Mouse (Mus musculus) urinary bladder, postnatal 25 days (tissue): ENCODE data around the gene Sipa1l3.

Source experiments
- DNase-seq: peaks from one replicate; pipeline ENCODE4 v3.0.0; 2022; ENCODE audit warnings: low spot score

Gene Sipa1l3

DNA sequence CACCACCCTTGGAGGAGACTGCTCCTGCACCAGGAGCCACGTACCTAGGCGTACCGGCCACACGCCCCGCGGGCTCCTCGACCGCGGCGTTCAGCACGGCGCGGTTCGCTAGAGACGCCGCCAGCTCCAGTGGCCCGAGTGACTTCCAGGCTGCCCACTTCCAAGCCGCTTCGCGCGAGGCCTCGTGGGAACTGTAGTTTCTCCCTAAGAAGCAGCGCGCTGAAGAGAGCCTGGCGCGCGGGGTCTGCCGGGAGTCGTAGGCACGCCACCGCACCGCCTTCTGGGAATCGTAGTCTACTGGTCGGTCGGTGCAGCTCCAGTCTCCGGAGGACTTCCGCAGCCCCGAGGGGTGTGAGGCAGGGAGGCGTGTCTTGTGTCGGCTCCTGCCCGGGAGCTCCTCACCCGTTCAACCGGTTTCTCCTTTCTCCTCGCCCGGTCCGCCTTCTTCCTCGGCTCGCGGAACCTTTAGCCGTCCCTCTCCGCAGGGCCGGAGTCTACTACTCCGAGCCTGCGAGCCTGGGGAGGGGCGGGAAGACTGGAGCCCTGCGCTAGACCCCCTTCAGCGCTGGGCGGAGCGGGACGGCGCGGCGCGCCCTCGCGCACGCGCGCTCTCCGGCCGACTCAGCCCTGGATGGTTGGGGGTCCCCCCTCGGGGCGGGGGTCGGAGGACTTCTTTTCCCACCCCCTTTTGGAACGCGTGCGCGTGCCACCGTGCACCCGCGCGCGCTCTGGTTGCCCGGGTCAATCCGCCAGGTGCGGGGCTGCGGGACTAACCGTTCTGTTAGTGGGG, at the start of gene Sipa1l3:
Gene Sipa1l3, minus strand, starts transcription at position 221 of the 790 bp plus-strand sequence.
- DNase-seq: peak; percentile 90

GRCm38 (mm10) chr7:29563006-29563405, 44.6 kb upstream of the Sipa1l3 start:
- no peak for DNase-seq

DNA sequence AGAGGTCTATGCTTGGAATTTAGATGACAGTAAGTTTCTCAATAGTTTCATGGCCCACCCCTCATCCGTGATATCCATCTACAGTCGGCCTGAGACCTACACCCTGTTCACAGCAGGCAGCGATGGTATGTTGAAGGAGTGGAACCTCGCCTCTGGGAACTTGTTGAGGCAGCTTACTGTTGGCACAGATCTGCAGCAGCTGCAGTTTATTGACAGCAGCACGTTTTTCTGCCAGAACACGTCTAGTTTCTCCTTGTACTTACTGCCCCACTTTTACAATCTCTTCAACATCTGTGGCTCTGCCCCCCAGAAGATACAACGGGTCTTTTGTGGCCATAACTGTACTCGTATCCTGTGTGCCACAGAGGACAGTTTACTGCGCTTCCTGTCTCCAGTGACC, 42.6 kb upstream of the Sipa1l3 start:
- DNase-seq: peak; percentile 8

DNA sequence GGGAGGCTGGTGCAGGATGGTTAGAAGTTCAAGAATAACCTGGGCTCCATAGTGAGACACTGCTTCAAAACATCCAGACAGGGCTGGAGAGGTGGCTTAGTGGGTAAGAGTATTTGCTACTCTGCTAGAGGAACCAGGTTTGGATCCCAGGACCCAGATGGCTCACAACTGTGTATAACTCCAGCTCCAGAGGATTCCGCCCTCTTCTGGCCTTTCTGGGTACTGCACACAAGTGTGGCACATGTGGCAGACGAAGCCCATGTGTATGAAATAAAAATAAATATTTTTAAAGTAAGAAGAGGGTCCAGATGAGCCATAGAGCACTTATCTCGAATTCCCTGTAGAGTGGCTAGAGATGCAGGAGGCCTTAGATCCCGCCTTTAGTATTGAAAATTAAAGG, 40.8 kb upstream of the Sipa1l3 start:
- no peak for DNase-seq

- no peak for DNase-seq
Measured at GRCm38 (mm10) chr7:29558744-29559143, 40.3 kb upstream of the Sipa1l3 start.

DNA sequence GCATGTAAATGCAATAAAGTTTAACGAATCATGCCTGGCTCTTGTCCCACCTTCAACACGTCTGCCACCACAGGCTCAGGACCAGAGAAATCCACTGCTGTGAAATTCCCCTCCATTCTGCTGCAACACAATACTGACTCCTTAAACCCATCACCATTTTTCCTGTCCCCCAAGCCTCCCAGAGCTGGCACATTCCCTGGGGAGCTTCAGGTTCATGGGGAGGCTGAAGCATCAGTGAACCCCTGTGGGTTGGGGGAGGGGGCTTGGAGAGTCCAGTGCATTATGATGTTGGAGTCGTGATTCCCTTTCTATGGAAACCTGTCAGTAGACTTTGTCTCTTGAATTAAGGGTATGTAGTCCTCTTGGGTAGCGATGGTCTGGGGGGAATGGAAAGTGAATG, 37.8 kb upstream of the Sipa1l3 start:
- no peak for DNase-seq

DNA sequence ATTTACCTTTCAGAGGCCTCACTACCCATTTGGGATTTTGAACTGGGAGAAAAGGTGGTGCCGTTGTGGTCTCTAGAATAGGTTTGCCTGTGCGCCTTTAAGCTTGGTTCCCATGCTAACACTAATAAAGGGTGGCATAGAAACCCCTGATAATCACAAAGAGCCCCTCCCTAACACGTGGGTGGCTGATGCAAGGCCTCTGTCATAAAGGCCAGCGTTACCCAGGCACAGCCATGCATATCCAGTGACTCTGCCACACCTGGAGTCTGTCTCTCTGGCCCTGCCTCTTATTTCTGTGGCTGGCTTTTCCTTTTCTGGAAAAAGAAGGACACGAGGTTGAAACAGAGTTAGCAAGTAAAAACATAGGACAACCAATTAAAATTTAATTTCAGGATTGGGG, 37.1 kb upstream of the Sipa1l3 start:
- DNase-seq: no peak

- no peak for DNase-seq
Measured at GRCm38 (mm10) chr7:29555051-29555450, 36.6 kb upstream of the Sipa1l3 start.

DNA sequence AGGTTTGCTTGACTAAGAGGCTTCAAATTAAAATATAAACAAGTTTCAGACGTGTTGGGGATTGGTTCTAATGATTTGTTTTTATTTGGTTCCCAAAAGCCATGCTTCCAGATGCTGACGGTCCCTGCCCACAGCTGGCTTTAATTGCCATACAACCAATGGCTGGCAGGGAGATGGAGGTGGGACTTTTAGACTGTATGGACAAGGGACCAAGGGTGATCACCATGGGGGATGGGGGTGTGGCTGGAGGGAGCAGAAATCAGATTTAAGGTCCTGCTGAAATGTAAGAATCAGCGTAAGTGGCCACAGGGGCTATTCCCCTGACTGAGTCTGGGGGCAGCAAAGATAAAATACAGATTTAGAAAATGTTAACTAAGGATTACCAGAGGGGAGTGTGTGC, 32.2 kb upstream of the Sipa1l3 start:
- no peak for DNase-seq

- DNase-seq: no peak
Measured at GRCm38 (mm10) chr7:29541608-29542007, 23.2 kb upstream of the Sipa1l3 start.

GRCm38 (mm10) chr7:29541186-29541585, 22.7 kb upstream of the Sipa1l3 start:
- DNase-seq: no peak

- DNase-seq: no peak
Measured at GRCm38 (mm10) chr7:29540631-29541030, 22.2 kb upstream of the Sipa1l3 start.

- peak; percentile 76 for DNase-seq
Measured at GRCm38 (mm10) chr7:29523700-29524099, 5.3 kb upstream of the Sipa1l3 start.

DNA sequence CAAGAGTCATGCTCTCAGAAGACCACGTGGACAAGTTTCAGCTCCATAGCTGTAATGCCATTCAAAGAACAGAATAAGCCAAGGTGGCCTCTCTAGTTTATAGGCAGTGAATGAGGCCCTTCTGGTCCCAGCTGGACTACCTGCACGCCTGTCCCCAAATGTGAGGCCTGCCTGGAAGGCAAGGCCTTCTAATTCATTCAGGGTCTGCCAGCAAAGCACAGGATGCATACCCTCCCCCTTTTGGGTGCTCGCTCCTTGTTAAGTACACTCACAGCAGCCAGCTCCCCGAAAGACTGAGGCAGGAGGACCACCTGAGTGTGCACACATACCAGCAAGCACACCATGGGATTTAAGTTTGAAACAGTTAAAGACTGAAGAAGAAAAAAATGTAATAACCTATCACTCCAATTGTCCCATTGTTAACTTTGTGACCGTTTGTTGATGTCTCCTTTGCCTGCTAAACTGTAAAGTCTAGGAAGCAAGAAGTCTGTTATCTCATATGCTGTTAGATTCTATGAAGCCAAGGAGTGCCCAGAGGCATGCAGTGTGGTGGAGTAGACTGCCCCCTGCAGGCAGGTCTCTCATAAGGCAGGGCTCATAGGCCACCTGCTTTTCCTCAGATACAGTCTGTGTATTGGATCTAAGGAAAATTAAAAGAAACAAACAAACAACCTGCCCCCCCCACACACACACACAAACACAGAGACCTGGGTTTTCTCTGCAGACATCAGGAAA, 3.6 kb upstream of the Sipa1l3 start:
- peak; percentile 84 for DNase-seq

- no peak for DNase-seq
Measured at GRCm38 (mm10) chr7:29521365-29521764, 2.9 kb upstream of the Sipa1l3 start.

GRCm38 (mm10) chr7:29520794-29521193, 2.4 kb upstream of the Sipa1l3 start:
- DNase-seq: no peak

DNA sequence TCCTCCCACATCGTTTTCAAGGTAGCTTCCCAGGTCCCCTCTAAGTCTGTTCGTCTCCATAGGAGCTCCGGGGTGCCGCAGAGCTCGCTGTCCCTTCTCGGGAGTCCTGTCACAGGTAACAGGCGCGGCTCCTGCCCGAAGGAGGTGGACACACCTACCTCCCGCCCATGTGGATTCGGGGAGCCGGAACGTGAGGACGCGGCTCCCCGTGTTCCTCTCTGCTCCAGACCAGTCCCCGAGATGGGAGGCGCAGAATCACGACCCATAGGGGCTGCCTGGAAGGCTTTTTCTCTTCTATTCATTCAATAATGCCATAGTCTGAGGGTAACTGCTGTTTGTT, 740 bp upstream of the Sipa1l3 start:
- no peak for DNase-seq

DNA sequence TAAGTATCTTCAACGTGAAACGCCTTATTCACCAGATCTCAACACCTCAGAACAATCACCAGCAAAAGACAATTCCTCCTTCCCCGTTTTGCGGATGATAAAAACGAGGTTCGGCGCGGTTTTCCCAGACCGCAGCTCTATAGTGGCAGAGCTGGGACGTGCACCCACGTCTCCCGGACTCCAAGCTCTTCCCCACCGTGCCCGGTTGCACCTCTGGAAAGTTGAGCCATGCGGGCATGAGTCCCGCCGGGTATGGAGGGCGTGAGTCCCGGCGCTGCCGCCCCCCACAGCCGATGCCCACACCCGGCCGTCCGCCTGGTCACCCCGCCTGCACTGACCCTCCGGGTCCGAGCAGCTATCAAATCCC, 404 bp downstream of the Sipa1l3 start:
- no peak for DNase-seq

DNA sequence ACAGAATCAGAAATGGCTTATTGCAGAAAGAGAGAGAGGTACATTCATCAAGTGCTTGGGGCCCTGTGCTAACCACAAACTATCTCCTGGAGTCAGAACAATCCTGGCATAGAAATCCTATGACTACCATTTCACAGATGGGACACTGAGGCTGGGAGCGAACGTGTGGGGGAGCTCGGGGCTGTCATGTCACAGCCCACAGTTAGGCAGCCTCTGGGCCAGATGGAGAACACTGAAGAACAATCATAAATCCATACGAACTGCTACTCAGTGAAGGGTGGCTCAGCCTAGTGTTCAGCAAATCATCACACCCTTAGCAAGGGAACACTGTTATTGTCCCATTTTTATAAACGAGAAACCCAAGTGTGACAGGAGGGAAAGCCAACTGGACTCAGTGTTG, 1.3 kb downstream of the Sipa1l3 start:
- no peak for DNase-seq

DNA sequence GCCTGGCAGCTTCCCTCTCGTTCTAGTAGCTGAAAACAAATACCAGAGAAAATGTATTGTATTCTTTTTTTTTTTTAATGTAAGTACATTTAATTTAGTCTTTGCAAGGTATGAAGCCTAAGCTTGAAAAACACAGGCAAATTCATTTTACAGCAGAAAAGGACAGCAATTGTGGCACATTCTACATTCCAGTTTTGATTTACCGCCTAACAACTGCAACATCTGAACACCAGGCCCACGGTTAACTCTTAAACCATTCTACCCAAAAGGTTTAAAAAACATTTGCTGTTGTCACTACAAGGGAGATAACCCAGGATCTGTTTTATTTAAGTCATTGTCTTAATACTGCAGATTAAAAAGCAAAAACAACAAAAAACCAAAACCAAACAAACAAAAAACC, 2.8 kb downstream of the Sipa1l3 start:
- DNase-seq: no peak

GRCm38 (mm10) chr7:29512729-29513128, 5.7 kb downstream of the Sipa1l3 start:
- DNase-seq: no peak

GRCm38 (mm10) chr7:29511598-29512275, 6.7 kb downstream of the Sipa1l3 start:
- peak; percentile 34 for DNase-seq

DNA sequence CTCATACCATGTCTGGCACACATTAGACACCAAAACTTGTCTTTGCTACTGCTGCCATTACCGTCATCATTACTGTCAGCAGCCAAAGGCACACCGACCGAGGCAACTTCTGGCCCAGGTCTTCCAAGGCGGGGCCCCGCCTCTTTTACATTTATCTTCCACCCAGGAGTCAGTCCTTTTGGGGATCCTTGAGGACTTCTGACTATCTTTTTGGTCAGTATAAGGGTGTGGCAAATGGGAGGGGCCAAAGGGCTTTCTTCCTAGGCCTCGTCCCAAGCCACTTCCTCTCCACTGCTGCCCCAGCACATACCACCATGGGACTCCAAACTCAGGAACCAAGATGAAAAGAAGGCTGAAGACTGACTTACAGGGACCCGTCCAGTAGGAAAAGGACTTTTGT, 9.9 kb downstream of the Sipa1l3 start:
- DNase-seq: no peak
